Mouse (Mus musculus) embryonic facial prominence, embryonic 12.5 days (tissue): ENCODE results near the gene Sdccag8. TPM values are rescaled to one million over a fixed set of nuclear protein-coding genes. Genes with fewer than 3 reads are reported as not detected.

Source experiments
- ATAC-seq: fragments of 200-750 bp; cut with Nextera tagmentation; 2 replicates; pipeline ENCODE4 v1.8.0; 2017; ENCODE audit not compliant: insufficient number of reproducible peaks, insufficient read depth, low FRiP score, low TSS enrichment
- H3K27ac ChIP-seq: fragments of 300-500 bp; sonication (generic); 2 replicates; pipeline ENCODE4 v1.5.1; 2016; ENCODE audit warnings: mild to moderate bottlenecking
- H3K27me3 ChIP-seq: fragments of 300-500 bp; sonication (generic); 2 replicates; pipeline ENCODE4 v1.6.1; 2016; ENCODE audit warnings: mild to moderate bottlenecking, moderate library complexity
- H3K36me3 ChIP-seq: fragments of 300-500 bp; sonication (generic); 2 replicates; pipeline ENCODE4 v1.6.1; 2016; ENCODE audit warnings: mild to moderate bottlenecking
- H3K4me1 ChIP-seq: fragments of 300-500 bp; sonication (generic); 2 replicates; pipeline ENCODE4 v1.6.1; 2016
- H3K4me2 ChIP-seq: fragments of 300-500 bp; sonication (generic); replicated peaks from 2 replicates; pipeline ENCODE4 v1.6.1; 2016; ENCODE audit warnings: mild to moderate bottlenecking, moderate library complexity
- H3K4me3 ChIP-seq: fragments of 300-500 bp; sonication (generic); 2 replicates; pipeline ENCODE4 v1.5.1; 2016; ENCODE audit warnings: mild to moderate bottlenecking
- H3K9ac ChIP-seq: fragments of 300-500 bp; sonication (generic); 2 replicates; pipeline ENCODE4 v1.6.1; 2016; ENCODE audit warnings: mild to moderate bottlenecking, moderate library complexity
- H3K9me3 ChIP-seq: fragments of 300-500 bp; sonication (generic); 2 replicates; pipeline ENCODE4 v1.6.1; 2016; ENCODE audit warnings: mild to moderate bottlenecking, moderate library complexity
- WGBS: fragments of 180-500 bp; shearing (Covaris S2); methylation state at CpG from one replicate; pipeline ENCODE4 v1.1.7; 2016; 5-methylcytosine and 5-hydroxymethylcytosine counted together
- polyA plus RNA-seq: library from polyadenylated mRNA; unstranded; fragments of >200 nt; fragmentation: Nextera tagmentation; extraction: Ambion mirVana; gene quantifications from 2 replicates; pipeline ENCODE4 v1.2.1, GENCODE M21; 2016

Sdccag8 gene
- polyA plus RNA-seq, 1 experiment from 2014 or later, result 17.0 TPM

- Histone ChIP-seq H3K27me3 (no peaks in the 10 kb centered on the region), H3K27ac (no peak overlapping the region), H3K9me3 (0 out of 2 replicates have a peak, but pooled peaks cover 5% of the 10 kb centered on the region), H3K4me1 (no peaks in the 10 kb centered on the region), H3K4me3 (no peak overlapping the region), H3K9ac (no peak overlapping the region), H3K36me3 (peaks cover 12% of the 10 kb centered on the region; the same call in 1 of the 2 replicates), H3K4me2 (no peak overlapping the region)
- no peak for ATAC-seq
- WGBS, result 71% methylated on average over 2 of the region's 2 CpGs
Measured at GRCm38 (mm10) chr1:176849377-176849776, 34.9 kb downstream of the Sdccag8 start.

GRCm38 (mm10) chr1:176851401-176851800 is 36.9 kb downstream of the Sdccag8 start:
- H3K4me2 ChIP-seq, result no peak overlapping the region
- no peak overlapping the region for H3K27ac ChIP-seq
- 0 out of 2 replicates have a peak, but pooled peaks cover 9% of the 10 kb centered on the region for H3K36me3 ChIP-seq
- H3K4me1 ChIP-seq, result no peaks in the 10 kb centered on the region
- ATAC-seq, result no peak
- 0 out of 2 replicates have a peak, but pooled peaks cover 5% of the 10 kb centered on the region for H3K9me3 ChIP-seq
- H3K27me3 ChIP-seq, result no peaks in the 10 kb centered on the region
- no peak overlapping the region for H3K9ac ChIP-seq
- WGBS, result 95% methylated on average over 7 of the region's 7 CpGs
- H3K4me3 ChIP-seq, result no peak overlapping the region

- 76% methylated on average over 9 of the region's 9 CpGs for WGBS
- Histone ChIP-seq H3K27ac (no peak overlapping the region), H3K9me3 (0 out of 2 replicates have a peak, but pooled peaks cover 5% of the 10 kb centered on the region), H3K4me2 (no peak overlapping the region), H3K4me3 (no peak overlapping the region), H3K9ac (no peak overlapping the region), H3K27me3 (no peaks in the 10 kb centered on the region), H3K4me1 (no peaks in the 10 kb centered on the region), H3K36me3 (0 out of 2 replicates have a peak, but pooled peaks cover 9% of the 10 kb centered on the region)
- no peak for ATAC-seq
Measured at GRCm38 (mm10) chr1:176852813-176853590, 38.5 kb downstream of the Sdccag8 start.

- Histone ChIP-seq H3K36me3 (no peaks in the 10 kb centered on the region), H3K4me3 (no peak overlapping the region), H3K4me1 (peaks cover 6% of the 10 kb centered on the region; the same call in 1 of the 2 replicates), H3K4me2 (no peak overlapping the region), H3K9ac (no peak overlapping the region), H3K9me3 (no peaks in the 10 kb centered on the region), H3K27ac (no peak overlapping the region), H3K27me3 (no peaks in the 10 kb centered on the region)
- 60% methylated on average over 9 of the region's 9 CpGs for WGBS
- ATAC-seq, result no peak
Measured at GRCm38 (mm10) chr1:176861981-176862644, 47.7 kb downstream of the Sdccag8 start.

GRCm38 (mm10) chr1:176870501-176870900 is 56.0 kb downstream of the Sdccag8 start:
- no peak for ATAC-seq
- WGBS, result 88% methylated on average over 11 of the region's 11 CpGs
- H3K27me3 ChIP-seq, result no peaks in the 10 kb centered on the region
- no peak overlapping the region for H3K4me3 ChIP-seq
- no peak overlapping the region for H3K9ac ChIP-seq
- H3K4me2 ChIP-seq, result no peak overlapping the region
- no peaks in the 10 kb centered on the region for H3K9me3 ChIP-seq
- H3K36me3 ChIP-seq, result no peaks in the 10 kb centered on the region
- H3K27ac ChIP-seq, result no peak overlapping the region
- H3K4me1 ChIP-seq, result peaks cover 6% of the 10 kb centered on the region; the same call in 1 of the 2 replicates

- Histone ChIP-seq H3K36me3 (no peaks in the 10 kb centered on the region), H3K9me3 (no peaks in the 10 kb centered on the region), H3K4me2 (no peak overlapping the region), H3K27me3 (no peaks in the 10 kb centered on the region), H3K9ac (no peak overlapping the region), H3K4me3 (no peak overlapping the region), H3K4me1 (no peaks in the 10 kb centered on the region), H3K27ac (no peak overlapping the region)
- ATAC-seq, result no peak
- 40% methylated on average over 3 of the region's 3 CpGs for WGBS
Measured at GRCm38 (mm10) chr1:176871975-176872374, 57.5 kb downstream of the Sdccag8 start.

- no peaks in the 10 kb centered on the region for H3K9me3 ChIP-seq
- no peaks in the 10 kb centered on the region for H3K27me3 ChIP-seq
- H3K4me1 ChIP-seq, result 0 out of 2 replicates have a peak, but pooled peaks cover 2% of the 10 kb centered on the region
- H3K4me2 ChIP-seq, result no peak overlapping the region
- no peaks in the 10 kb centered on the region for H3K36me3 ChIP-seq
- no peak for ATAC-seq
- H3K4me3 ChIP-seq, result no peak overlapping the region
- H3K27ac ChIP-seq, result no peak overlapping the region
- no peak overlapping the region for H3K9ac ChIP-seq
- 80% methylated on average over 9 of the region's 9 CpGs for WGBS
Measured at GRCm38 (mm10) chr1:176873463-176873862, 59.0 kb downstream of the Sdccag8 start.

GRCm38 (mm10) chr1:176874155-176874554 is 59.7 kb downstream of the Sdccag8 start:
- Histone ChIP-seq H3K9ac (no peak overlapping the region), H3K9me3 (no peaks in the 10 kb centered on the region), H3K4me3 (no peak overlapping the region), H3K27me3 (no peaks in the 10 kb centered on the region), H3K36me3 (no peaks in the 10 kb centered on the region), H3K27ac (no peak overlapping the region), H3K4me1 (0 out of 2 replicates have a peak, but pooled peaks cover 2% of the 10 kb centered on the region), H3K4me2 (no peak overlapping the region)
- no peak for ATAC-seq

- no peak overlapping the region for H3K4me2 ChIP-seq
- H3K27ac ChIP-seq, result no peak overlapping the region
- no peaks in the 10 kb centered on the region for H3K9me3 ChIP-seq
- H3K27me3 ChIP-seq, result no peaks in the 10 kb centered on the region
- H3K36me3 ChIP-seq, result no peaks in the 10 kb centered on the region
- peaks cover 9% of the 10 kb centered on the region; the same call in 1 of the 2 replicates for H3K4me1 ChIP-seq
- 32% methylated on average over 3 of the region's 3 CpGs for WGBS
- no peak overlapping the region for H3K9ac ChIP-seq
- no peak for ATAC-seq
- H3K4me3 ChIP-seq, result no peak overlapping the region
Measured at GRCm38 (mm10) chr1:176877756-176878155, 63.3 kb downstream of the Sdccag8 start.

GRCm38 (mm10) chr1:176879005-176879404 is 64.5 kb downstream of the Sdccag8 start:
- Histone ChIP-seq H3K4me3 (no peak overlapping the region), H3K4me2 (no peak overlapping the region), H3K27me3 (no peaks in the 10 kb centered on the region), H3K9ac (no peak overlapping the region), H3K9me3 (no peaks in the 10 kb centered on the region), H3K27ac (no peak overlapping the region), H3K36me3 (no peaks in the 10 kb centered on the region), H3K4me1 (peaks cover 9% of the 10 kb centered on the region; the same call in 1 of the 2 replicates)
- WGBS, result 60% methylated on average over 2 of the region's 2 CpGs
- ATAC-seq, result no peak

- Histone ChIP-seq H3K4me2 (no peak overlapping the region), H3K9me3 (no peaks in the 10 kb centered on the region), H3K4me3 (no peak overlapping the region), H3K4me1 (peaks cover 9% of the 10 kb centered on the region; the same call in 1 of the 2 replicates), H3K27ac (no peak overlapping the region), H3K27me3 (no peaks in the 10 kb centered on the region), H3K9ac (no peak overlapping the region), H3K36me3 (no peaks in the 10 kb centered on the region)
- WGBS, result 47% methylated on average over 6 of the region's 6 CpGs
- no peak for ATAC-seq
Measured at GRCm38 (mm10) chr1:176879614-176880013, 65.2 kb downstream of the Sdccag8 start.

- no peaks in the 10 kb centered on the region for H3K36me3 ChIP-seq
- H3K9me3 ChIP-seq, result no peaks in the 10 kb centered on the region
- H3K4me1 ChIP-seq, result peaks cover 9% of the 10 kb centered on the region; the same call in 1 of the 2 replicates
- no peak overlapping the region for H3K9ac ChIP-seq
- ATAC-seq, result no peak
- no peaks in the 10 kb centered on the region for H3K27me3 ChIP-seq
- no peak overlapping the region for H3K4me3 ChIP-seq
- 23% methylated on average over 5 of the region's 5 CpGs for WGBS
- H3K4me2 ChIP-seq, result no peak overlapping the region
- H3K27ac ChIP-seq, result no peak overlapping the region
Measured at GRCm38 (mm10) chr1:176880101-176880500, 65.6 kb downstream of the Sdccag8 start.
